Mouse (Mus musculus): Measurements from ENCODE around the gene Kcnd2.

Kcnd2 gene

GRCm38 (mm10) chr6:21424202-21424785, 209.0 kb downstream of the Kcnd2 start:
- peak; percentile 13 for DNase-seq

- DNase-seq, result peak; percentile 25
These were observed 215.8 kb downstream of the Kcnd2 start for GRCm38 (mm10) chr6:21431120-21431519.

GRCm38 (mm10) chr6:21464719-21465118, 249.4 kb downstream of the Kcnd2 start:
- DNase-seq, result no peak

- DNase-seq, result no peak
These were observed 256.7 kb downstream of the Kcnd2 start for GRCm38 (mm10) chr6:21471891-21472544.

- DNase-seq, result no peak
These were observed 267.4 kb downstream of the Kcnd2 start for GRCm38 (mm10) chr6:21482714-21483113.

- peak; percentile 11 for DNase-seq
These were observed 273.2 kb downstream of the Kcnd2 start for GRCm38 (mm10) chr6:21488536-21488935.

- no peak for DNase-seq
These were observed 287.6 kb downstream of the Kcnd2 start for GRCm38 (mm10) chr6:21502921-21503320.

- no peak for DNase-seq
These were observed 295.4 kb downstream of the Kcnd2 start for GRCm38 (mm10) chr6:21510621-21511239.

- no peak for DNase-seq
These were observed 305.0 kb downstream of the Kcnd2 start for GRCm38 (mm10) chr6:21520351-21520750.

GRCm38 (mm10) chr6:21527489-21528074, 312.3 kb downstream of the Kcnd2 start:
- DNase-seq, result no peak

- peak; percentile 40 for DNase-seq
These were observed 318.7 kb downstream of the Kcnd2 start for GRCm38 (mm10) chr6:21534009-21534408.

GRCm38 (mm10) chr6:21534820-21535219, 319.5 kb downstream of the Kcnd2 start:
- peak; percentile 19 for DNase-seq

- DNase-seq, result peak; percentile 80
These were observed 336.2 kb downstream of the Kcnd2 start for GRCm38 (mm10) chr6:21551501-21551900.

- no peak for DNase-seq
These were observed 355.7 kb downstream of the Kcnd2 start for GRCm38 (mm10) chr6:21570964-21571363.

GRCm38 (mm10) chr6:21590156-21590555, 374.9 kb downstream of the Kcnd2 start:
- no peak for DNase-seq

GRCm38 (mm10) chr6:21597424-21597823, 382.1 kb downstream of the Kcnd2 start:
- no peak for DNase-seq

GRCm38 (mm10) chr6:21609381-21610059, 394.2 kb downstream of the Kcnd2 start:
- DNase-seq, result no peak

- DNase-seq, result no peak
These were observed 414.7 kb downstream of the Kcnd2 start for GRCm38 (mm10) chr6:21629989-21630388.

- DNase-seq, result no peak
These were observed 440.4 kb downstream of the Kcnd2 start for GRCm38 (mm10) chr6:21655681-21656080.

- DNase-seq, result no peak
These were observed 448.8 kb downstream of the Kcnd2 start for GRCm38 (mm10) chr6:21664135-21664534.

GRCm38 (mm10) chr6:21664638-21665037, 449.3 kb downstream of the Kcnd2 start:
- DNase-seq, result no peak

GRCm38 (mm10) chr6:21684252-21684651, 468.9 kb downstream of the Kcnd2 start:
- no peak for DNase-seq

- DNase-seq, result no peak
These were observed 471.1 kb downstream of the Kcnd2 start for GRCm38 (mm10) chr6:21686388-21686787.

All from right cerebral cortex, adult 18-20 months (tissue).